Mouse (Mus musculus): Measurements from ENCODE around the gene Lenep. TPM values are rescaled to one million over a fixed set of nuclear protein-coding genes. Genes with fewer than 3 reads are reported as not detected.

Lenep gene
- total and polyA plus RNA-seq, 3 experiments = not detected

DNA sequence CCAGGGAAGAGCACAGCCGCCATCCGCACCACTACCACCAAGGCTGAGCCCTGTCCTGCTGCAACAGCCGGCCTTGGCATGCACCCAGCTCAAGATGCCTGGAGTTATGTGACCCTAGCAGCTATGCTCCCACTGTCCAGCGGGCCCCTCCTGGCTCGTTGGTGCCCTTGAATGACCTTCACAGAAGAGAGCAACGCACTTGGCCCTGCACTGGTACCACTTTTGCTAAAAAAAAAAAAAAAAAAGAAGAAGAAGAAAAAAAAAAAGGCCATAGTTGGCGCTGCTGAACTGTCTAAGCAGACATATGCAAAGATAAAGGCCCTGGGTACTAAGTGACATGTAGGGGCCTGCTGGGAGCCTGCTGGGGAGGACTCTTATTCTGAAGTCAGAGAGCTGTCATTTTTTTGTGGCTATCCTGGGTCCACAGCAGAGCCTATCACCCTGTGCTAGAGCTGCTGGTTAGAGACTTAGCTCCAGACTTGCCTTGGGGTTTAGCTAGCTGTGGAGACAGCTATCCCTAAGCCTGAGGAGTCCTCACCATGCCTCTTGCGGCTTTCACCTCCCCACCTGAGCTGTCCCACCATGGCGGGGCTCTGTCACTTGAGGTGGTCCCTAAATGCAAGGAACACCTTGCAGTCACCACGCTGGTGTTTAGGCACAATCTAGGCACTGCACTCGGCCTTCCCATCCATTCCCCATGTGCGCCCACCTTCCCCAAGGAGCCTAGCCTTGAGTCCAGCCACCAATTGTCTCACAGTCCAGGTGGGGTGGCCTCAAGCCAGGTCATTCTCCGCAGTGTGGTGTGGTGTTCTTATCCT is 46.3 kb upstream of the Lenep start:
- Histone ChIP-seq H3K9ac (ENCODE audit: control insufficient read depth, low read depth, low read length, poor library complexity, severe bottlenecking) (peak overlapping the region; percentile 58), H3K4me1 (ENCODE audit: control insufficient read depth in 1 of 2, insufficient read depth in 2 of 2, low read length in 2 of 2) (peaks cover 0 to 8% of the 10 kb centered on the region in 2 experiments; a peak in 2 of 4 replicates), H3K36me3 (ENCODE audit: control insufficient read depth in 1 of 2, insufficient read depth in 2 of 2, low read length in 2 of 2) (peaks cover 0 to 3% of the 10 kb centered on the region in 2 experiments; a peak in 2 of 4 replicates), H3K27me3 (ENCODE audit: control insufficient read depth in 1 of 2, insufficient read depth in 2 of 2, low read length in 2 of 2) (no peaks in the 10 kb centered on the region), H3K27ac (ENCODE audit: control insufficient read depth, low read depth, low read length) (peak overlapping the region; percentile 65), H3K9me3 (replicated peaks; ENCODE audit: insufficient read depth, low read length) (no peaks in the 10 kb centered on the region), H3K4me3 (ENCODE audit: control insufficient read depth in 1 of 2, insufficient read depth in 1 of 2, low read depth in 2 of 2, low read length in 2 of 2) (peak overlapping the region; percentile 33 to 43), H3K79me2 (ENCODE audit: control insufficient read depth, insufficient read depth, low read length, poor library complexity) (no peaks in the 10 kb centered on the region)
- DNase-seq (ENCODE audit: low read depth, low spot score) = peak; percentile 98
- TF ChIP-seq SMC3 (IDR thresholded peaks at IDR 0.05; ENCODE audit: low read depth, low read length) = no peak
- TF ChIP-seq ELF1 (IDR thresholded peaks at IDR 0.05; ENCODE audit: low read depth, low read length) = no peak
- no peak for TF ChIP-seq USF2 (IDR thresholded peaks at IDR 0.05; ENCODE audit: borderline replicate concordance in 1 of 2, insufficient read depth in 1 of 2, low read depth in 1 of 2, low read length in 2 of 2)
- peak; percentile 37 for TF ChIP-seq MYB (IDR thresholded peaks at IDR 0.05; ENCODE audit: low read depth, low read length)
- TF ChIP-seq NRF1 (IDR thresholded peaks at IDR 0.05; ENCODE audit: insufficient read depth, low read depth, low read length, poor library complexity, severe bottlenecking) = no peak
- TF ChIP-seq UBTF (IDR thresholded peaks at IDR 0.05; ENCODE audit: borderline replicate concordance, insufficient read depth, low read depth, low read length) = no peak
- TF ChIP-seq E2F4 (IDR thresholded peaks at IDR 0.05; ENCODE audit: borderline replicate concordance, low read depth, low read length) = no peak
- no peak for TF ChIP-seq CHD1 (IDR thresholded peaks at IDR 0.05; ENCODE audit: low read depth, low read length)
- TF ChIP-seq POLR2AphosphoS2 (IDR thresholded peaks at IDR 0.05; ENCODE audit: low read length) = peak; percentile 40; the same call in 1 of the 2 replicates
- TF ChIP-seq KAT2A (conservative IDR thresholded peaks at IDR 0.05; ENCODE audit: low read depth, low read length) = no peak
- TF ChIP-seq ZNF384 (IDR thresholded peaks at IDR 0.05; ENCODE audit: low read depth, low read length) = peak; percentile 100
- no peak for TF ChIP-seq POLR2AphosphoS5 (IDR thresholded peaks at IDR 0.05; ENCODE audit: borderline replicate concordance, low read depth, low read length)
- peak in 1 of 2 experiments; percentile 73; a peak in 2 of 4 replicates for TF ChIP-seq POLR2A (IDR thresholded peaks at IDR 0.05; ENCODE audit: control insufficient read depth in 1 of 2, insufficient read depth in 1 of 2, low read depth in 1 of 2, low read length in 2 of 2, poor library complexity in 1 of 2)
- TF ChIP-seq RAD21 (IDR thresholded peaks at IDR 0.05; ENCODE audit: low read depth, low read length) = no peak
- peak; percentile 67 for TF ChIP-seq MYC (IDR thresholded peaks at IDR 0.05; ENCODE audit: low read depth, low read length)
- TF ChIP-seq USF1 (IDR thresholded peaks at IDR 0.05; ENCODE audit: low read depth, low read length) = peak; percentile 27; the same call in 1 of the 2 replicates
- no peak for TF ChIP-seq ZC3H11A (IDR thresholded peaks at IDR 0.05; ENCODE audit: low read depth, low read length)
- peak; percentile 71 for TF ChIP-seq NELFE (IDR thresholded peaks at IDR 0.05; ENCODE audit: low read depth, low read length)
- TF ChIP-seq MAX (IDR thresholded peaks at IDR 0.05; ENCODE audit: low read length) = 0 out of 2 replicates have a peak, but pooled peaks have one; percentile 10
- no peak for TF ChIP-seq TAL1 (IDR thresholded peaks at IDR 0.05; ENCODE audit: low read length)
- no peak for TF ChIP-seq ZMIZ1 (IDR thresholded peaks at IDR 0.05; ENCODE audit: low read depth, low read length)
- TF ChIP-seq JUND (IDR thresholded peaks at IDR 0.05; ENCODE audit: low read depth, low read length) = no peak
- TF ChIP-seq BHLHE40 (IDR thresholded peaks at IDR 0.05; ENCODE audit: borderline replicate concordance, low read depth, low read length) = peak; percentile 30; the same call in 1 of the 2 replicates
- TF ChIP-seq MXI1 (IDR thresholded peaks at IDR 0.05; ENCODE audit: low read depth, low read length) = peak; percentile 91
- TF ChIP-seq MAFK (IDR thresholded peaks at IDR 0.05; ENCODE audit: borderline replicate concordance, low read depth, low read length) = 0 out of 2 replicates have a peak, but pooled peaks have one; percentile 18
- peak; percentile 49; the same call in 1 of the 2 replicates for TF ChIP-seq RCOR1 (IDR thresholded peaks at IDR 0.05; ENCODE audit: low read depth, low read length)
- TF ChIP-seq TCF12 (IDR thresholded peaks at IDR 0.05; ENCODE audit: low read depth, low read length) = peak; percentile 49
- TF ChIP-seq GABPA (IDR thresholded peaks at IDR 0.05; ENCODE audit: low read depth, low read length) = peak; percentile 53; the same call in 1 of the 2 replicates
- TF ChIP-seq ZKSCAN1 (IDR thresholded peaks at IDR 0.05; ENCODE audit: low read depth, low read length) = peak; percentile 90; the same call in 1 of the 2 replicates
- peak; percentile 84 for TF ChIP-seq TBP (IDR thresholded peaks at IDR 0.05; ENCODE audit: low read depth, low read length)
- peak; percentile 86 for TF ChIP-seq ETS1 (IDR thresholded peaks at IDR 0.05; ENCODE audit: low read depth, low read length)
- peak; percentile 100 for TF ChIP-seq SIN3A (IDR thresholded peaks at IDR 0.05; ENCODE audit: low read length)
- peak; percentile 90; the same call in 1 of the 2 replicates for TF ChIP-seq MAZ (IDR thresholded peaks at IDR 0.05; ENCODE audit: low read depth, low read length)
- no peak for TF ChIP-seq CTCF (IDR thresholded peaks at IDR 0.05 in 2 of 3, conservative IDR thresholded peaks at IDR 0.05 in 1 of 3; ENCODE audit: control insufficient read depth in 1 of 3, insufficient read depth in 1 of 3, low read depth in 2 of 3, low read length in 3 of 3, poor library complexity in 1 of 3, severe bottlenecking in 1 of 3)
- peak in 1 of 2 experiments; percentile 78; a peak in 3 of 4 replicates for TF ChIP-seq EP300 (IDR thresholded peaks at IDR 0.05; ENCODE audit: low read depth in 1 of 2, low read length in 2 of 2)
